Mouse (Mus musculus) hindbrain, embryonic 16.5 days (tissue): Measurements from ENCODE around the gene Mapk8ip1. TPM values are rescaled to one million over a fixed set of nuclear protein-coding genes. Genes with fewer than 3 reads are reported as not detected.

ENCODE experiments used
- ATAC-seq: fragments of 200-750 bp; cut with Nextera tagmentation; 2 replicates; pipeline ENCODE4 v1.8.0; 2017; ENCODE audit warnings: moderate TSS enrichment, moderate library complexity
- H3K27ac ChIP-seq: fragments of 300-500 bp; sonication (generic); 2 replicates; pipeline ENCODE4 v1.5.1; 2014; ENCODE audit warnings: low read depth, mild to moderate bottlenecking, control low read depth, low read length, moderate library complexity
- H3K27me3 ChIP-seq: fragments of 300-500 bp; sonication (generic); replicated peaks from 2 replicates; pipeline ENCODE4 v1.6.1; 2014; ENCODE audit warnings: low read length; ENCODE audit not compliant: control insufficient read depth, insufficient read depth
- H3K36me3 ChIP-seq: fragments of 300-500 bp; sonication (generic); 2 replicates; pipeline ENCODE4 v1.6.1; 2014; ENCODE audit warnings: mild to moderate bottlenecking, low read length, moderate library complexity, mixed read lengths; ENCODE audit not compliant: control insufficient read depth, insufficient read depth
- H3K4me1 ChIP-seq: fragments of 300-500 bp; sonication (generic); 2 replicates; pipeline ENCODE4 v1.6.1; 2014; ENCODE audit warnings: low read depth, low read length; ENCODE audit not compliant: control insufficient read depth, insufficient read depth
- H3K4me2 ChIP-seq: fragments of 300-500 bp; sonication (generic); 2 replicates; pipeline ENCODE4 v1.6.1; 2014; ENCODE audit warnings: mild to moderate bottlenecking, low read length, control low read depth, moderate library complexity
- H3K4me3 ChIP-seq: fragments of 300-500 bp; sonication (generic); 2 replicates; pipeline ENCODE4 v1.5.1; 2014; ENCODE audit warnings: mild to moderate bottlenecking, low read length, control low read depth, moderate library complexity
- H3K9ac ChIP-seq: fragments of 300-500 bp; sonication (generic); 2 replicates; pipeline ENCODE4 v1.6.1; 2014; ENCODE audit warnings: low read depth, mild to moderate bottlenecking, control low read depth, low read length, moderate library complexity
- H3K9me3 ChIP-seq: fragments of 300-500 bp; sonication (generic); 2 replicates; pipeline ENCODE4 v1.6.1; 2014; ENCODE audit warnings: mild to moderate bottlenecking, low read length, moderate library complexity; ENCODE audit not compliant: control insufficient read depth
- WGBS: fragments of 180-500 bp; shearing (Covaris S2); extraction: QIAGEN DNeasy Blood & Tissue Kit; methylation state at CpG from one replicate; pipeline ENCODE4 v1.1.7; 2014; 5-methylcytosine and 5-hydroxymethylcytosine counted together
- polyA plus RNA-seq: library from polyadenylated mRNA; unstranded; fragments of >200 nt; fragmentation: Nextera tagmentation; extraction: Ambion mirVana; gene quantifications from 2 replicates; pipeline ENCODE4 v1.2.1, GENCODE M21; 2015

Mapk8ip1 gene
- polyA plus RNA-seq, 1 experiment from 2014 or later = 112 TPM

GRCm38 (mm10) chr2:92380495-92381050, 20.5 kb downstream of the Mapk8ip1 start:
- Histone ChIP-seq H3K27ac (no peak overlapping the region), H3K9me3 (no peaks in the 10 kb centered on the region), H3K27me3 (no peaks in the 10 kb centered on the region), H3K9ac (no peak overlapping the region; the same call in 1 of the 2 replicates), H3K4me2 (no peak overlapping the region), H3K4me3 (no peak overlapping the region), H3K36me3 (peaks cover 44% of the 10 kb centered on the region), H3K4me1 (peaks cover 10% of the 10 kb centered on the region)
- WGBS = 68% methylated on average over 6 of the region's 6 CpGs
- ATAC-seq = no peak

GRCm38 (mm10) chr2:92379783-92380494, 21.1 kb downstream of the Mapk8ip1 start:
- Histone ChIP-seq H3K27me3 (no peaks in the 10 kb centered on the region), H3K4me1 (peaks cover 11% of the 10 kb centered on the region), H3K9ac (no peak overlapping the region), H3K9me3 (no peaks in the 10 kb centered on the region), H3K27ac (no peak overlapping the region), H3K36me3 (peaks cover 38% of the 10 kb centered on the region), H3K4me2 (no peak overlapping the region), H3K4me3 (no peak overlapping the region)
- ATAC-seq = no peak
- 81% methylated on average over 17 of the region's 17 CpGs for WGBS

GRCm38 (mm10) chr2:92377320-92377719, 23.7 kb downstream of the Mapk8ip1 start:
- Histone ChIP-seq H3K4me1 (peaks cover 23% of the 10 kb centered on the region), H3K9ac (no peak overlapping the region), H3K27ac (no peak overlapping the region), H3K4me3 (no peak overlapping the region), H3K36me3 (peaks cover 24% of the 10 kb centered on the region), H3K4me2 (no peak overlapping the region), H3K27me3 (no peaks in the 10 kb centered on the region), H3K9me3 (no peaks in the 10 kb centered on the region)
- 86% methylated on average over 7 of the region's 7 CpGs for WGBS
- no peak for ATAC-seq

GRCm38 (mm10) chr2:92376300-92376699, 24.8 kb downstream of the Mapk8ip1 start:
- no peak for ATAC-seq
- WGBS = 88% methylated on average over 6 of the region's 6 CpGs
- H3K4me1 ChIP-seq = peaks cover 29% of the 10 kb centered on the region
- H3K4me2 ChIP-seq = peak overlapping the region; percentile 69
- H3K4me3 ChIP-seq = peak overlapping the region; percentile 77
- peaks cover 13% of the 10 kb centered on the region for H3K36me3 ChIP-seq
- peak overlapping the region; percentile 74; the same call in 1 of the 2 replicates for H3K9ac ChIP-seq
- no peaks in the 10 kb centered on the region for H3K9me3 ChIP-seq
- no peak overlapping the region for H3K27ac ChIP-seq
- H3K27me3 ChIP-seq = no peaks in the 10 kb centered on the region

GRCm38 (mm10) chr2:92375788-92376187, 25.3 kb downstream of the Mapk8ip1 start:
- Histone ChIP-seq H3K9ac (peak overlapping the region; percentile 74), H3K36me3 (peaks cover 13% of the 10 kb centered on the region), H3K4me3 (peak overlapping the region; percentile 77), H3K27me3 (0 out of 2 replicates have a peak, but pooled peaks cover 2% of the 10 kb centered on the region), H3K4me1 (peaks cover 33% of the 10 kb centered on the region), H3K9me3 (no peaks in the 10 kb centered on the region), H3K4me2 (peak overlapping the region; percentile 69), H3K27ac (peak overlapping the region; percentile 80)
- WGBS = 17% methylated on average over 10 of the region's 10 CpGs
- ATAC-seq = no peak

- Histone ChIP-seq H3K4me1 (peaks cover 38% of the 10 kb centered on the region), H3K36me3 (peaks cover 11% of the 10 kb centered on the region), H3K27ac (peak overlapping the region; percentile 80), H3K9me3 (no peaks in the 10 kb centered on the region), H3K4me3 (peak overlapping the region; percentile 77), H3K27me3 (peaks cover 4% of the 10 kb centered on the region; the same call in 1 of the 2 replicates), H3K4me2 (peak overlapping the region; percentile 69), H3K9ac (peak overlapping the region; percentile 74)
- ATAC-seq = peak; percentile 96
- under 1% methylated on average over 28 of the region's 29 CpGs for WGBS
Measured at GRCm38 (mm10) chr2:92375099-92375623, 25.9 kb downstream of the Mapk8ip1 start.

- Histone ChIP-seq H3K4me3 (peak within 1 kb of the TSS; percentile 77), H3K9me3 (no peaks in the 10 kb centered on the region), H3K27me3 (peaks cover 10% of the 10 kb centered on the region), H3K27ac (peak within 1 kb of the TSS; percentile 80), H3K4me1 (peaks cover 38% of the 10 kb centered on the region), H3K4me2 (peak within 1 kb of the TSS; percentile 69), H3K9ac (peak within 1 kb of the TSS; percentile 74), H3K36me3 (peaks cover 11% of the 10 kb centered on the region)
- WGBS = 4% methylated on average over 16 of the region's 16 CpGs
- ATAC-seq = peak; percentile 17; the same call in 1 of the 2 replicates
Measured at GRCm38 (mm10) chr2:92374514-92374913, 26.5 kb downstream of the Mapk8ip1 start, which contains the start of the genes Pex16 and Large2. Gene Pex16, plus strand, starts transcription at chr2:92374676. Gene Large2, minus strand, starts transcription at chr2:92374869.

- peaks cover 2% of the 10 kb centered on the region for H3K36me3 ChIP-seq
- no peak overlapping the region for H3K4me2 ChIP-seq
- no peak overlapping the region for H3K4me3 ChIP-seq
- no peak for ATAC-seq
- no peaks in the 10 kb centered on the region for H3K9me3 ChIP-seq
- WGBS = 78% methylated on average over 11 of the region's 11 CpGs
- H3K4me1 ChIP-seq = peaks cover 38% of the 10 kb centered on the region
- H3K27ac ChIP-seq = no peak overlapping the region
- H3K9ac ChIP-seq = no peak overlapping the region
- H3K27me3 ChIP-seq = peaks cover 10% of the 10 kb centered on the region
Measured at GRCm38 (mm10) chr2:92373437-92373813, 27.6 kb downstream of the Mapk8ip1 start.

GRCm38 (mm10) chr2:92372767-92373436, 28.2 kb downstream of the Mapk8ip1 start:
- WGBS = 47% methylated on average over 9 of the region's 9 CpGs
- no peak overlapping the region for H3K4me2 ChIP-seq
- no peaks in the 10 kb centered on the region for H3K36me3 ChIP-seq
- H3K27ac ChIP-seq = no peak overlapping the region
- H3K4me3 ChIP-seq = no peak overlapping the region
- ATAC-seq = no peak
- no peak overlapping the region for H3K9ac ChIP-seq
- peaks cover 38% of the 10 kb centered on the region for H3K4me1 ChIP-seq
- no peaks in the 10 kb centered on the region for H3K9me3 ChIP-seq
- peaks cover 10% of the 10 kb centered on the region for H3K27me3 ChIP-seq
